Mouse (Mus musculus): ENCODE results near the gene Lrp11.

GRCm38 (mm10) chr10:7582891-7583557 is 6.6 kb upstream of the Lrp11 start:
- TF ChIP-seq CTCF (IDR thresholded peaks at IDR 0.05; ENCODE audit: low read depth, low read length) (no peak), POLR2A (IDR thresholded peaks at IDR 0.05; ENCODE audit: extremely low read depth, insufficient read depth, low read length) (no peak)
